In genomic region chr7:25010090-25010913, GRCm38 (mm10) we compare ENCODE assay signal across 8 mouse cellular contexts. TPM values are rescaled to one million over a fixed set of nuclear protein-coding genes. Genes with fewer than 3 reads are reported as not detected.
DNase-seq lines count a peak whose midpoint lies in the region; ATAC-seq and TF ChIP-seq lines count a peak whose summit lies in the region.

No protein-coding gene starts in this region.

- peak overlapping the region; percentile 93; the same call in 1 of the 2 replicates for H3K27ac ChIP-seq in forebrain, embryonic 14.5 days (ENCODE audit: low read depth, low read length)
- no peak overlapping the region for H3K27ac ChIP-seq in intestine, postnatal 0 days (ENCODE audit: low read depth, low read length)
- no peak overlapping the region for H3K27ac ChIP-seq in limb, embryonic 15.5 days

- peaks cover 43% of the 10 kb centered on the region for H3K4me1 ChIP-seq in forebrain, embryonic 14.5 days (ENCODE audit: control insufficient read depth, insufficient read depth, low read length)
- no peaks in the 10 kb centered on the region for H3K4me1 ChIP-seq in intestine, postnatal 0 days (replicated peaks; ENCODE audit: control insufficient read depth, insufficient read depth, low read length)
- H3K4me1 ChIP-seq in limb, embryonic 15.5 days, result peaks cover 27% of the 10 kb centered on the region

- H3K9me3 ChIP-seq in forebrain, embryonic 14.5 days (replicated peaks; ENCODE audit: control insufficient read depth, low read length), result no peaks in the 10 kb centered on the region
- no peaks in the 10 kb centered on the region for H3K9me3 ChIP-seq in intestine, postnatal 0 days (ENCODE audit: control insufficient read depth)
- H3K9me3 ChIP-seq in limb, embryonic 15.5 days, result no peaks in the 10 kb centered on the region

- H3K9ac ChIP-seq in forebrain, embryonic 14.5 days (ENCODE audit: low read length), result peak overlapping the region; percentile 55
- H3K9ac ChIP-seq in intestine, postnatal 0 days (ENCODE audit: low read depth, low read length), result no peak overlapping the region
- no peak overlapping the region for H3K9ac ChIP-seq in limb, embryonic 15.5 days

- peaks cover 33% of the 10 kb centered on the region for H3K36me3 ChIP-seq in forebrain, embryonic 14.5 days (ENCODE audit: control insufficient read depth, insufficient read depth, low read length)
- no peaks in the 10 kb centered on the region; the same call in 1 of the 2 replicates for H3K36me3 ChIP-seq in intestine, postnatal 0 days (ENCODE audit: control insufficient read depth, insufficient read depth)
- peaks cover 28% of the 10 kb centered on the region for H3K36me3 ChIP-seq in limb, embryonic 15.5 days

- peak; percentile 75 for TF ChIP-seq CTCF in intestine, postnatal 0 days (IDR thresholded peaks at IDR 0.05; ENCODE audit: low read depth)

- peaks cover 17% of the 10 kb centered on the region; the same call in 1 of the 2 replicates for H3K27me3 ChIP-seq in forebrain, embryonic 14.5 days (replicated peaks; ENCODE audit: control insufficient read depth, insufficient read depth, low read length)
- peaks cover 59% of the 10 kb centered on the region for H3K27me3 ChIP-seq in intestine, postnatal 0 days (replicated peaks; ENCODE audit: control insufficient read depth, insufficient read depth, low read length)
- peaks cover 78% of the 10 kb centered on the region for H3K27me3 ChIP-seq in limb, embryonic 15.5 days

- peak overlapping the region; percentile 66 for H3K4me2 ChIP-seq in forebrain, embryonic 14.5 days (ENCODE audit: low read length)
- peak overlapping the region; percentile 62 for H3K4me2 ChIP-seq in intestine, postnatal 0 days (replicated peaks; ENCODE audit: low read depth)
- peak overlapping the region; percentile 63 for H3K4me2 ChIP-seq in limb, embryonic 15.5 days

- ATAC-seq in forebrain, embryonic 14.5 days, result 0 out of 2 replicates have a peak, but pooled peaks have one; percentile 4
- ATAC-seq in intestine, postnatal 0 days, result no peak
- no peak for ATAC-seq in limb, embryonic 15.5 days (ENCODE audit: insufficient number of reproducible peaks, low FRiP score, low TSS enrichment, low read depth)
- ATAC-seq in inflammation-experienced regulatory T-cells, adult 6 months, result no peak

- WGBS in forebrain, embryonic 14.5 days, result 2% methylated on average over 90 of the region's 97 CpGs
- WGBS in intestine, postnatal 0 days, result 6% methylated on average over 93 of the region's 97 CpGs
- WGBS in limb, embryonic 15.5 days, result 3% methylated on average over 91 of the region's 97 CpGs

- DNase-seq in right cerebral cortex, adult 18-20 months, result peak; percentile 76
- no peak for DNase-seq in right cerebral cortex, postnatal 36 days (ENCODE audit: low spot score in 2 of 2)
- peak; percentile 84 for DNase-seq in cerebellum, adult 11-12 months
- peak; percentile 67 for DNase-seq in forebrain, embryonic 14.5 days (ENCODE audit: low spot score)
- peak; percentile 40 for DNase-seq in naive thymus-derived CD4-positive, alpha-beta T cell, adult 2 months (ENCODE audit: low read depth)

- H3K4me3 ChIP-seq in forebrain, embryonic 14.5 days (ENCODE audit: low read depth, low read length), result peak overlapping the region; percentile 25
- peak overlapping the region; percentile 35 for H3K4me3 ChIP-seq in intestine, postnatal 0 days (ENCODE audit: low read depth, low read length)
- H3K4me3 ChIP-seq in limb, embryonic 15.5 days, result peak overlapping the region; percentile 34

RNA-seq across cellular contexts. Expression of gene Atp1a3, which starts 4.5 kb away (rescaled TPM):
- polyA plus RNA-seq in forebrain, embryonic 14.5 days (2014; fragmentation: Nextera tagmentation; extraction: Ambion mirVana), result 122 and 183 TPM in 2 replicates
- polyA plus RNA-seq in intestine, postnatal 0 days (2015; fragmentation: Nextera tagmentation; extraction: Ambion mirVana), result 3.4 and 3.6 TPM in 2 replicates
- polyA plus RNA-seq in limb, embryonic 15.5 days (2015; fragmentation: Nextera tagmentation; extraction: Ambion mirVana), result 0.97 and 1.5 TPM in 2 replicates
- polyA plus RNA-seq in inflammation-experienced regulatory T-cells, adult 6 months (2017; shearing (Covaris generic)), result 1 to 10 TPM in 2 of 3 experiments, under 1 TPM in 1; 0.62 to 3.6 (median 3.4) TPM

RNA-seq across cellular contexts. Expression of gene Rabac1, which starts 37.7 kb away (rescaled TPM):
- 240 and 248 TPM in 2 replicates for polyA plus RNA-seq in forebrain, embryonic 14.5 days (2014; fragmentation: Nextera tagmentation; extraction: Ambion mirVana)
- 127 and 129 TPM in 2 replicates for polyA plus RNA-seq in intestine, postnatal 0 days (2015; fragmentation: Nextera tagmentation; extraction: Ambion mirVana)
- 209 and 233 TPM in 2 replicates for polyA plus RNA-seq in limb, embryonic 15.5 days (2015; fragmentation: Nextera tagmentation; extraction: Ambion mirVana)
- polyA plus RNA-seq in inflammation-experienced regulatory T-cells, adult 6 months (2017; shearing (Covaris generic)), result 100 to 1,000 TPM; 119 to 244 (median 236) TPM

Comparison
In these comparisons a context has a peak if more than half of its experiments do, and no peak if none do; other contexts are left out.
1. DNase-seq: peak in right cerebral cortex, adult 18-20 months (single experiment), cerebellum, adult 11-12 months (single experiment), forebrain, embryonic 14.5 days (single experiment) and naive thymus-derived CD4-positive, alpha-beta T cell, adult 2 months (single experiment); none in right cerebral cortex, postnatal 36 days (0 of 2).
2. RNA of gene Atp1a3, which starts 4.5 kb away (polyA plus RNA-seq): 122 to 183 TPM in forebrain, embryonic 14.5 days; 0.62 to 3.6 TPM in inflammation-experienced regulatory T-cells, adult 6 months, 3.4 to 3.6 TPM in intestine, postnatal 0 days and 0.97 to 1.5 TPM in limb, embryonic 15.5 days; every median in the first group is over 10 times any median in the second.
3. Peak in every context shown above with its lines, with median percentiles within 50 percentile points of each other: H3K4me2 ChIP-seq and H3K4me3 ChIP-seq.